12 mouse cellular contexts compared by ENCODE assay signal in the genomic region with DNA sequence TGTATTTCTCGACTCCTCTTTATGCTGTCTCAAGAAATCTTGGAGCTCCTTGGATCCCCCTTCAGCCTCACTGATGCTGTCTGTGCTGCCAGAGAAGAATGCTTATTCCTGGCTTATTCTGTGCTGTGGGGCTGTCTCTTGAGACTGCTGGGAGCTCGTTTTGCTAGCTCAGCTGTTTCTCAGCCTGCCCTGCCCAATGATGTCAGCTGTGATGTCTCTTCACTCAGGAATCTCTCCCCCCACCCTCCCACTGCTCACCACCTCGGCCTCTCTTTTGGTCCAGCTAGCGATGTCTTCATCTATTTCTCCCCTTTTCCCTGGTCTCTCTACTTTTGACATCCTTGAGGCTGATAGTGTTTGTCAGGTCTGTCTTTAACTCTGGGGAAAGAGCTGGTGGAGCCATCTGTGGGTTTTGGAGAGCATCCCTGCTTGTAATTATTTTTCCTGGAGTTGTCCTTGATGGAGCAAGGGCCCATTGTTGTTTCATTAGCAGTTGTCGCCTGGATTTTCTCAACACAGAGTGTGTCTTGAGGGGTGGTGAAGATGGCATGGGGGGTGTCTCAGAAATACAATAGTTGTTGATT.
DNase-seq lines count a peak whose midpoint lies in the region; ATAC-seq and TF ChIP-seq lines count a peak whose summit lies in the region.
"Had no signal": no experiment of that assay in that cellular context is flagged by ENCODE, and none has a peak within 500 bp of the region (broad histone marks: within the 10 kb centered on the region; RNA-seq: fewer than 3 reads in every experiment).

No protein-coding gene starts in this region.

- H3K27ac ChIP-seq in midbrain, postnatal 0 days (ENCODE audit: low read depth, low read length) = no peak overlapping the region
- no peak overlapping the region for H3K27ac ChIP-seq in midbrain, embryonic 13.5 days
- no peak overlapping the region for H3K27ac ChIP-seq in liver, embryonic 12.5 days
- no peak overlapping the region for H3K27ac ChIP-seq in intestine, embryonic 15.5 days
- H3K27ac ChIP-seq: kidney, embryonic 15.5 days; limb, embryonic 12.5 days had no signal

- no peaks in the 10 kb centered on the region for H3K36me3 ChIP-seq in midbrain, postnatal 0 days (ENCODE audit: insufficient read depth, low read length)
- no peaks in the 10 kb centered on the region for H3K36me3 ChIP-seq in midbrain, embryonic 13.5 days
- H3K36me3 ChIP-seq in liver, embryonic 12.5 days = no peaks in the 10 kb centered on the region
- H3K36me3 ChIP-seq in intestine, embryonic 15.5 days = no peaks in the 10 kb centered on the region
- H3K36me3 ChIP-seq: kidney, embryonic 15.5 days; limb, embryonic 12.5 days had no signal

- H3K4me3 ChIP-seq in midbrain, postnatal 0 days (ENCODE audit: low read depth, low read length) = no peak overlapping the region
- H3K4me3 ChIP-seq in midbrain, embryonic 13.5 days (replicated peaks) = no peak overlapping the region
- H3K4me3 ChIP-seq in liver, embryonic 12.5 days = no peak overlapping the region
- H3K4me3 ChIP-seq in intestine, embryonic 15.5 days (replicated peaks) = no peak overlapping the region
- H3K4me3 ChIP-seq: kidney, embryonic 15.5 days; limb, embryonic 12.5 days had no signal

- no peak overlapping the region for H3K4me2 ChIP-seq in midbrain, postnatal 0 days (ENCODE audit: low read depth, low read length, poor library complexity, severe bottlenecking)
- H3K4me2 ChIP-seq in midbrain, embryonic 13.5 days (replicated peaks) = no peak overlapping the region
- H3K4me2 ChIP-seq in liver, embryonic 12.5 days = no peak overlapping the region
- H3K4me2 ChIP-seq in intestine, embryonic 15.5 days (replicated peaks) = no peak overlapping the region
- H3K4me2 ChIP-seq: kidney, embryonic 15.5 days; limb, embryonic 12.5 days had no signal

- no peaks in the 10 kb centered on the region for H3K27me3 ChIP-seq in midbrain, postnatal 0 days (ENCODE audit: insufficient read depth, low read length)
- no peaks in the 10 kb centered on the region for H3K27me3 ChIP-seq in midbrain, embryonic 13.5 days
- H3K27me3 ChIP-seq in liver, embryonic 12.5 days (replicated peaks) = no peaks in the 10 kb centered on the region
- no peaks in the 10 kb centered on the region for H3K27me3 ChIP-seq in intestine, embryonic 15.5 days (replicated peaks)
- H3K27me3 ChIP-seq: kidney, embryonic 15.5 days had no signal

- TF ChIP-seq CTCF in midbrain, postnatal 0 days (IDR thresholded peaks at IDR 0.05) = peak; percentile 13; the same call in 1 of the 2 replicates

- no peaks in the 10 kb centered on the region for H3K4me1 ChIP-seq in midbrain, postnatal 0 days (ENCODE audit: insufficient read depth, low read length)
- 0 out of 2 replicates have a peak, but pooled peaks cover 4% of the 10 kb centered on the region for H3K4me1 ChIP-seq in midbrain, embryonic 13.5 days (replicated peaks)
- no peaks in the 10 kb centered on the region for H3K4me1 ChIP-seq in liver, embryonic 12.5 days
- no peaks in the 10 kb centered on the region for H3K4me1 ChIP-seq in intestine, embryonic 15.5 days (replicated peaks)
- H3K4me1 ChIP-seq: kidney, embryonic 15.5 days had no signal

- H3K9ac ChIP-seq in midbrain, postnatal 0 days (replicated peaks; ENCODE audit: low read length, poor library complexity, severe bottlenecking) = no peak overlapping the region
- H3K9ac ChIP-seq in midbrain, embryonic 13.5 days (replicated peaks) = no peak overlapping the region
- no peak overlapping the region for H3K9ac ChIP-seq in liver, embryonic 12.5 days
- H3K9ac ChIP-seq in intestine, embryonic 15.5 days = no peak overlapping the region
- H3K9ac ChIP-seq: kidney, embryonic 15.5 days; limb, embryonic 12.5 days had no signal

- H3K9me3 ChIP-seq in midbrain, postnatal 0 days (ENCODE audit: low read length) = no peaks in the 10 kb centered on the region
- H3K9me3 ChIP-seq in midbrain, embryonic 13.5 days = peaks cover 2% of the 10 kb centered on the region; the same call in 1 of the 2 replicates
- no peaks in the 10 kb centered on the region for H3K9me3 ChIP-seq in liver, embryonic 12.5 days (replicated peaks)
- no peaks in the 10 kb centered on the region for H3K9me3 ChIP-seq in intestine, embryonic 15.5 days
- H3K9me3 ChIP-seq: kidney, embryonic 15.5 days; limb, embryonic 12.5 days had no signal

- peak; percentile 2 to 3 for DNase-seq in heart, adult 18-20 months
- DNase-seq in heart, adult 9 months (ENCODE audit: low spot score in 2 of 2) = no peak
- DNase-seq in midbrain, postnatal 0 days (ENCODE audit: low spot score) = peak; percentile 73
- DNase-seq in gastrocnemius, postnatal 10 days = peak; percentile 13
- DNase-seq: adrenal gland, postnatal 25 days; lung, adult 18-20 months; spleen, adult 18-20 months had no signal

- no peak; the same call in 1 of the 2 replicates for ATAC-seq in midbrain, postnatal 0 days (ENCODE audit: low FRiP score)
- no peak for ATAC-seq in midbrain, embryonic 13.5 days
- no peak for ATAC-seq in liver, embryonic 12.5 days
- ATAC-seq in intestine, embryonic 15.5 days = no peak

- 47% methylated on average over 5 of the region's 5 CpGs for WGBS in midbrain, postnatal 0 days
- 56% methylated on average over 5 of the region's 5 CpGs for WGBS in midbrain, embryonic 13.5 days
- WGBS in liver, embryonic 12.5 days (ENCODE audit: insufficient replicate concordance) = 40% methylated on average over 5 of the region's 5 CpGs
- WGBS in intestine, embryonic 15.5 days = 44% methylated on average over 5 of the region's 5 CpGs

Comparison
In these comparisons a context has a peak if more than half of its experiments do, and no peak if none do; other contexts are left out.
1. DNase-seq: peak in heart, adult 18-20 months (2 of 2), midbrain, postnatal 0 days (single experiment) and gastrocnemius, postnatal 10 days (single experiment); none in heart, adult 9 months (0 of 2).